In the genomic region with DNA sequence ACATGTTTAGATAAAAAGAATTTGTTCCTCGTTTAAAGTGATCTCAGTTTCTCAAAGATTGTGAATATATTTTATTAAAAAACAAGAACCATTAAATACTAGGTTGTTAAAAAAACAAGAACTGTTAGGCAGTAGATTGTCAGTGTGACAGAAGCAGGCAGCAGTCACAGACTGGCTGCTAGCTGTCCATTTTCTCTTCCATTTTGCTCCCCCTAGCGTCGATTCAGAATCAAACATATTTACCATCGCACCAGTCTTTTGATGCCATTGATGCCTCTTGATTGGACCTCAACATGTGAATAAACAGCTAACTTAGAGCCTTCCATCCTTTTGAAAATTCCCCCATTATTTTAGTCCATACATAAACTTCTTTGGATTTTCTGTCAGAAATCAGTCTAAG, we compare ENCODE assay signal across 9 mouse cellular contexts.
DNase-seq lines count a peak whose midpoint lies in the region; ATAC-seq and TF ChIP-seq lines count a peak whose summit lies in the region.
"Had no signal": no experiment of that assay in that cellular context is flagged by ENCODE, and none has a peak within 500 bp of the region (broad histone marks: within the 10 kb centered on the region; RNA-seq: fewer than 3 reads in every experiment).

No protein-coding gene starts in this region.

- H3K9me3 ChIP-seq in CH12.LX (replicated peaks; ENCODE audit: low read length) = no peaks in the 10 kb centered on the region
- no peaks in the 10 kb centered on the region for H3K9me3 ChIP-seq in forebrain, embryonic 15.5 days
- H3K9me3 ChIP-seq: midbrain, embryonic 12.5 days; stomach, embryonic 15.5 days had no signal

- H3K4me3 ChIP-seq in CH12.LX (replicated peaks in 1 of 3; ENCODE audit: low read depth in 2 of 3, low read length in 2 of 3, poor library complexity in 1 of 3) = no peak overlapping the region
- no peak overlapping the region for H3K4me3 ChIP-seq in forebrain, embryonic 15.5 days
- H3K4me3 ChIP-seq: midbrain, embryonic 12.5 days; stomach, embryonic 15.5 days had no signal

- no peaks in the 10 kb centered on the region for H3K36me3 ChIP-seq in CH12.LX (replicated peaks in 1 of 2; ENCODE audit: control insufficient read depth in 1 of 2, insufficient read depth in 1 of 2, low read length in 1 of 2)
- peaks cover 24% of the 10 kb centered on the region; the same call in 1 of the 2 replicates for H3K36me3 ChIP-seq in forebrain, embryonic 15.5 days

- no peaks in the 10 kb centered on the region for H3K27me3 ChIP-seq in CH12.LX (replicated peaks)
- no peaks in the 10 kb centered on the region for H3K27me3 ChIP-seq in forebrain, embryonic 15.5 days
- H3K27me3 ChIP-seq: midbrain, embryonic 12.5 days; stomach, embryonic 15.5 days had no signal

- in situ Hi-C loops in CH12.LX (cut with MboI; ENCODE audit: low pct_ligation_motif_present, low pct_unique_long_range_greater_than_20kb, low sequenced_read_pairs) = no loop called here

- H3K79me2 ChIP-seq in CH12.LX (replicated peaks; ENCODE audit: control insufficient read depth, extremely low read depth, insufficient read depth, poor library complexity, severe bottlenecking) = no peaks in the 10 kb centered on the region

- no peak for TF ChIP-seq EP300 in CH12.LX (IDR thresholded peaks at IDR 0.05; ENCODE audit: low read length)

- peaks cover 4 to 9% of the 10 kb centered on the region in 2 experiments; a peak in 3 of 4 replicates for H3K4me1 ChIP-seq in CH12.LX (ENCODE audit: control insufficient read depth in 1 of 2, insufficient read depth in 2 of 2)
- H3K4me1 ChIP-seq in forebrain, embryonic 15.5 days = no peaks in the 10 kb centered on the region
- H3K4me1 ChIP-seq: midbrain, embryonic 12.5 days; stomach, embryonic 15.5 days had no signal

- no peak overlapping the region for H3K27ac ChIP-seq in CH12.LX (ENCODE audit: insufficient read depth, low read depth)
- no peak overlapping the region for H3K27ac ChIP-seq in forebrain, embryonic 15.5 days (replicated peaks)
- H3K27ac ChIP-seq: midbrain, embryonic 12.5 days; stomach, embryonic 15.5 days had no signal

- dilution Hi-C loops in CH12.LX (cut with MboI; ENCODE audit: extremely low pct_ligation_motif_present, extremely low pct_unique_long_range_greater_than_20kb, low sequenced_read_pairs) = no loop called here

- TF ChIP-seq POLR2A in CH12.LX (IDR thresholded peaks at IDR 0.05; ENCODE audit: low read depth, low read length) = no peak

- peak; percentile 63; the same call in 1 of the 2 replicates for ATAC-seq in forebrain, embryonic 15.5 days (replicated peaks)

- no peak overlapping the region for H3K9ac ChIP-seq in CH12.LX (ENCODE audit: insufficient read depth, low read depth)
- H3K9ac ChIP-seq in forebrain, embryonic 15.5 days (replicated peaks) = no peak overlapping the region
- H3K9ac ChIP-seq: midbrain, embryonic 12.5 days; stomach, embryonic 15.5 days had no signal

- TF ChIP-seq RAD21 in CH12.LX (IDR thresholded peaks at IDR 0.05; ENCODE audit: low read depth, low read length) = peak; percentile 64

- WGBS in forebrain, embryonic 15.5 days = 68% methylated on average over 4 of the region's 4 CpGs

- peak; percentile 47 for DNase-seq in layer of hippocampus, adult 11-12 months (ENCODE audit: low spot score)
- DNase-seq in layer of hippocampus, postnatal 25 days (ENCODE audit: extremely low spot score in 1 of 2, low spot score in 1 of 2) = no peak
- DNase-seq in CH12.LX (ENCODE audit: extremely low read depth) = peak; percentile 58
- peak; percentile 78 for DNase-seq in R1 (ENCODE audit: low read depth, low spot score)
- no peak for DNase-seq in gastrocnemius, adult 18-20 months (ENCODE audit: low spot score)
- DNase-seq in adrenal gland, adult 2 months = no peak

- H3K4me2 ChIP-seq in CH12.LX (ENCODE audit: insufficient read depth, low read depth, poor library complexity, severe bottlenecking) = no peak overlapping the region
- no peak overlapping the region for H3K4me2 ChIP-seq in forebrain, embryonic 15.5 days (replicated peaks)
- H3K4me2 ChIP-seq: midbrain, embryonic 12.5 days; stomach, embryonic 15.5 days had no signal

- TF ChIP-seq CTCF in CH12.LX (conservative IDR thresholded peaks at IDR 0.05 in 1 of 2, IDR thresholded peaks at IDR 0.05 in 1 of 2; ENCODE audit: low read depth in 2 of 2, low read length in 2 of 2) = peak; percentile 60 to 78

TF ChIP-seq in CH12.LX, 34 proteins besides CTCF, POLR2A, EP300 and RAD21:
- TF ChIP-seq TBP (conservative IDR thresholded peaks at IDR 0.05; ENCODE audit: low read depth, low read length) (no peak), MXI1 (IDR thresholded peaks at IDR 0.05; ENCODE audit: low read depth, low read length) (peak; percentile 18; the same call in 1 of the 2 replicates), RCOR1 (conservative IDR thresholded peaks at IDR 0.05; ENCODE audit: low read depth, low read length) (no peak), ZNF384 (IDR thresholded peaks at IDR 0.05; ENCODE audit: low read depth, low read length) (peak; percentile 30; the same call in 1 of the 2 replicates), SMC3 (IDR thresholded peaks at IDR 0.05; ENCODE audit: low read depth, low read length) (peak; percentile 79)

Comparison
In these comparisons a context has a peak if more than half of its experiments do, and no peak if none do; other contexts are left out.
1. DNase-seq: peak in layer of hippocampus, adult 11-12 months (single experiment), CH12.LX (single experiment) and R1 (single experiment); none in layer of hippocampus, postnatal 25 days (0 of 2), gastrocnemius, adult 18-20 months (single experiment) and adrenal gland, adult 2 months (single experiment).